Mouse (Mus musculus): Measurements from ENCODE around the gene Ccdc18.
"Not testable (repeated sequence)": the region's sequence is repeated elsewhere in the genome, so short reads cannot be mapped to it uniquely, and the experiment has no call there.

Gene Ccdc18

DNA sequence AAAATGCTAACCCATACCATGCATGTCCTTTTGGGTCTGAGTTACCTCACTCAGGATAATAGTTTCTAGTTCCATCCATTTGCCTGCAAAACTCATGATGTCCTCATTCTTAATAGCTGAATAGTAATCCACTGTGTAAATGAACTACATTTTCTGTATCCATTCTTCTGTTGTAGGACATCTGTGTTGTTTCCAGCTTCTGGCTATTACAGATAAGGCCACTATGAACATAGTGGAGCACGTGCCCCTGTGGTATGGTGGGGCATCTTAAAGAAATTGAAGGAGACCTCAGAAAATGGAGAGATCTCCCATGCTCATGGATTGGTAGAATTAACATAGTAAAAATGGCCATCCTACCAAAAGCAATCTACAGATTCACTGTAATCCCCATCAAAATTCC is 131.1 kb downstream of the Ccdc18 start:
- not testable (repeated sequence) for DNase-seq

DNA sequence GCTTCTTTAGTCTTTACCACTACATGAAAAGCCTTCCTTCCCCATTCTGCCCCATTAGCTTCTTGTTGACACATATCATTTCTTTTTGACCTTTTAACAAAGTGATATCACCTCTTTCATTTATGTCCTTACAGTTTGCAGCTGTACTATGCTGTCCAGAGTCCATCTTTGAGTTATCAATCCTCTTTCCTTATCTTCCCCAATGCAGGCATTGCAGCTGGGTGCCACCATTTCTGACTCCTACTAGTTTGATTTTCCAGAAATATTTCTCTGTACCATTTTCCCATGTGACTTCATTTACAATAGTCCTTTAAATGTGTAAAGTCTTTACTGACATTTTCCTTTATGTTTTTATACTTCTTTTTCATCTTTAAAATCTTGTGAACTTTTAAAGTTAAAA is 134.3 kb downstream of the Ccdc18 start:
- no peak for DNase-seq

DNA sequence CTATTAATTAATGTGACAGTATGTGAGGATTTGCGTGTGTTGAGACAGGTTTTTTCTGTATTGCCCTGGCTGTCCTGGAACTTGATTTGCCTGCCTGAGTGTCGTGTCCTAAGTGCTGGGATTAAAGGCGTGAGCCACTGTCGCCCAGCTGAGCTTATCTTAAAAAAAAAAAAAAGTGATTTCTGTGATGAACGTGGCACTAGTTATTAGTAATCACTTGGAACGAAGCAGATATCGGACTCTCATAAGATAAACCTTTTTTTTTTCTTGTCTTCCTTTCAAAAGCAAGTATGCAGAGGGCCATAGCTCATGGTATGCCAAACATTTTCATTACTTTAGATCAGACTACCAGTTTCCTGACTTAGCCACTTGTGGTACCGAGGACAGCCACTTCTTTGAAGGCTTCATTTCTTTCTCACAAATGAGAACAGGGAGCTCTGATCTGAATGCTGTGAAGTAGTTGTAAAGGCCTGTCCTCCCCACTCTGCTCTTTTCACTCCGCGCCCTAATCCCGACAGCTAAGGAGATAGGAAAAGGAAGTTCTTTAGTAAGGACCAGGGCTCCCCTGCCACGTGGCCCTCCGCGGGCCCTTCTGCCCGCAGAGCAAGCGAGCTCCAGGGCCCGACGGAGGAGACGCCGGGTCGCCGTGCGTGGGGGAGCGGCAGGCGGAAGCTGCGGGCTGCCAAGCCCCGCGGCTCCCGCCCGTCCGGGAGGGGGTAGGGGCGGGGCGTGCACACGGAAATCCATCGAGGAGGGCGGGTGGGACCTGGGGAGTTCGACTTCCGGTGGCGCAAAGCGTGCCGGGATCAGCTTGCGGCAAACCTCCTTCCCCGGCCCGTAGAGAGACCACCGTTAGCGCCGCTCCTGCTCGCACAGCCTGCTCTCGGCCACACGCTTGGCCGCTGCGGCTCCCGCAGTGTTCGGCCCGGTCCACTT is 135.7 kb downstream of the Ccdc18 start, which contains the start of gene Dr1:
Gene Dr1, plus strand, starts transcription at position 771 of the 936 bp plus-strand sequence.
- DNase-seq, result peak; percentile 83

DNA sequence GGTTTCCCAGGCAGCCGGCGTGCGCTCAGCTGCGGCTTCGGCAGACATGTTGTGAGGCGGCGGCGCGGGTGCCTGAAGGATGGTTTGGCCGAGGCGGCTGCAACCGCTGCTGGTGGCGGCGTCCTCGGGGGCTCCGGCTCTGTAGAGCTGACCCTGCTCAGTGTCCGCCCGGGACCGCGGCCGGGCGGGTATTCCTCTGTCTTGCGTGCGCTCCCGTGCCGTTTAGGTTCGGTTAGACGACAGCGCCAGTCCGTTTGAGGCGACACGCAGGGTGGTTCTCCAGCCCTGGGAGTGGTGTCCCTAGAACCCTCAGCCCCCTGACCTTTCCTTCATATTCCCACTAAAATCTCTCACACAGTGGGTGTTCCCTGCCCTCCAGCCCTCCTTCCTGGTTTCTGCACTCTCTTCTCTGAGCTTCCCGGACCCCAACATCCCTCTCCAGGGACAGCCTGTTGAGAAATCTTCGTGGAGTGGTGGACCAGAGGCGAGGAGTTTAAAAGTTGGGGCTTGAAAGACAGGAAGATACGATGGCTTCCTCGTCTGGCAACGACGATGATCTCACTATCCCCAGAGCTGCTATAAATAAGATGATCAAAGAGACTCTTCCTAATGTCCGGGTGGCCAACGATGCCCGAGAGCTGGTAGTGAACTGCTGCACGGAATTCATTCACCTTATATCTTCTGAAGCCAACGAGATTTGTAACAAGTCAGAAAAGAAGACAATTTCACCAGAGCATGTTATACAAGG is 136.6 kb downstream of the Ccdc18 start:
- no peak for DNase-seq

DNA sequence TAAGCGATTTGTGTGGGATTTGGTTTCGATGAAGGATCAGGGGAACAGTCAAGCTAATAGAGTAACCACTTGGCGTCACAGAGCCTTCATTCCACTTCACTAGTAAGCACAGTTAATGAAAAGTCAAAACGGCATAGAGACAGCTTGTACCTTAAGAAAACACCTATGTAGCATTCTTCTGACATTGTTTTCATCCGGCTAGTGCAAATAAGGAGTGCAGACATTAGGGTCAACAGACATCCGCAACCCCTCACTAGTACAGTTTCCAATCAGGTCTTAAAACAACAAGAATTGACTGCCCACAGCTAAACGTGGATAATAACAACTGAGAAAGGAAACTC is 137.1 kb downstream of the Ccdc18 start:
- DNase-seq, result no peak

- DNase-seq, result no peak
These were observed 137.7 kb downstream of the Ccdc18 start for GRCm38 (mm10) chr5:108270415-108270814.

DNA sequence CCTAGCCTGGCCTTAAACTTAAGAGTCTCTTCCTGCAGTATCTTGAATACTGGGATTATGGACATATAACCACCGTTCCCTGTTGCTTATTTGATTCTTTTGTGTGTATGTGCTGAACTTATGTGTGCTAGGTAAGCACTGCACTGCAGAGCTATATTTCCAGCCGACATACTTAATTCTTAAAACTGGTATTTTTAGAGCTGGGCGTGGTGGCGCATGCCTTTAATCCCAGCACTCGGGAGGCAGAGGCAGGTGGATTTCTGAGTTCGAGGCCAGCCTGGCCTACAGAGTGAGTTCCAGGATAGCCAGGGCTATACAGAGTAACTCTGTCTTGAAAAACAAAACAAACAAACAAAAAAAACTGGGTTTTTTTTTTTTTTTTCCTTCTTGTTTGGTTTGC is 138.7 kb downstream of the Ccdc18 start:
- not testable (repeated sequence) for DNase-seq

Measured in cerebellum, adult 11 months (tissue).